10 mouse cellular contexts compared by ENCODE assay signal in the genomic region with DNA sequence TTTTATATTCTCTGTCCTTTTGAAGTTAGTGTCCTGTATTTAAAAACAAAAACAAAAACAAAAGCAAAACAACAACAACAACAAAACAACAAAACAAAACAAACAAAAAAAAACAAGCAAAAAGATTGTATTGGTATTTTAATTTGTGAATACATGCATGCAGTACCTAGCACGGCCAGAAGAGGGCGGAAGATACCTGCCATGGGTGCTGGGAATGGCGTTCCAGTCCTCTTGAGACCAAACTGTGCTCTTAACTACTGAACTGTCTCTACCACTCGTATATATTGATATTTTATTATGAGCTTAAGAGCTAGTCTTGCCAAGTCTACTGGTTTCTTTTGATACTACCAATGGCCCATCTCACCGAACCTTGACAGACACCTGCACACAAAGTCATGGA. TPM values are rescaled to one million over a fixed set of nuclear protein-coding genes. Genes with fewer than 3 reads are reported as not detected.
A peak's percentile ranks its signal among the peaks of the same experiment; 100 is the strongest.
DNase-seq lines count a peak whose midpoint lies in the region; ATAC-seq and TF ChIP-seq lines count a peak whose summit lies in the region.
"Had no signal": no experiment of that assay in that cellular context is flagged by ENCODE, and none has a peak within 500 bp of the region (broad histone marks: within the 10 kb centered on the region; RNA-seq: fewer than 3 reads in every experiment).

No protein-coding gene starts in this region.

- WGBS in kidney, postnatal 0 days: 24% methylated on average over 5 of the region's 5 CpGs
- 18% methylated on average over 5 of the region's 5 CpGs for WGBS in kidney, embryonic 14.5 days
- WGBS in heart, embryonic 11.5 days (ENCODE audit: insufficient replicate concordance): 18% methylated on average over 5 of the region's 5 CpGs

- no peaks in the 10 kb centered on the region for H3K36me3 ChIP-seq in kidney, postnatal 0 days (ENCODE audit: insufficient read depth, low read length)
- H3K36me3 ChIP-seq in kidney, embryonic 14.5 days (ENCODE audit: control insufficient read depth, insufficient read depth, low read length): no peaks in the 10 kb centered on the region
- H3K36me3 ChIP-seq in ES-E14 (ENCODE audit: control insufficient read depth, insufficient read depth, low read length, poor library complexity, severe bottlenecking): no peaks in the 10 kb centered on the region
- no peaks in the 10 kb centered on the region for H3K36me3 ChIP-seq in splenic B cell, adult 2 months (ENCODE audit: control insufficient read depth, insufficient read depth, low read length, poor library complexity, severe bottlenecking)
- H3K36me3 ChIP-seq in heart, embryonic 11.5 days (ENCODE audit: control insufficient read depth, insufficient read depth, low read length): no peaks in the 10 kb centered on the region
- H3K36me3 ChIP-seq: embryonic facial prominence, embryonic 13.5 days; liver, embryonic 13.5 days; stomach, embryonic 15.5 days had no signal

- H3K4me3 ChIP-seq in kidney, postnatal 0 days (replicated peaks; ENCODE audit: low read depth, low read length): no peak overlapping the region
- no peak overlapping the region for H3K4me3 ChIP-seq in kidney, embryonic 14.5 days (ENCODE audit: low read length)
- no peak overlapping the region for H3K4me3 ChIP-seq in ES-E14 (ENCODE audit: insufficient read depth in 1 of 2, low read depth in 1 of 2, low read length in 2 of 2, poor library complexity in 1 of 2, severe bottlenecking in 1 of 2)
- no peak overlapping the region for H3K4me3 ChIP-seq in heart, embryonic 11.5 days (ENCODE audit: low read depth, low read length)
- H3K4me3 ChIP-seq: embryonic facial prominence, embryonic 13.5 days; liver, embryonic 13.5 days; stomach, embryonic 15.5 days had no signal

- in situ Hi-C loops in ES-E14 (cut with MboI; ENCODE audit: low sequenced_read_pairs in 2 of 2, unreplicated experiment in 2 of 2): no loop called here

- no peak overlapping the region for H3K4me2 ChIP-seq in kidney, postnatal 0 days (ENCODE audit: low read length)
- H3K4me2 ChIP-seq in kidney, embryonic 14.5 days (replicated peaks; ENCODE audit: low read depth, low read length): no peak overlapping the region
- H3K4me2 ChIP-seq in heart, embryonic 11.5 days: no peak overlapping the region
- H3K4me2 ChIP-seq: embryonic facial prominence, embryonic 13.5 days; liver, embryonic 13.5 days; stomach, embryonic 15.5 days had no signal

- H3K27me3 ChIP-seq in kidney, postnatal 0 days (ENCODE audit: insufficient read depth, low read length): no peaks in the 10 kb centered on the region
- no peaks in the 10 kb centered on the region for H3K27me3 ChIP-seq in kidney, embryonic 14.5 days (ENCODE audit: control insufficient read depth, insufficient read depth, low read length)
- no peaks in the 10 kb centered on the region for H3K27me3 ChIP-seq in splenic B cell, adult 2 months (ENCODE audit: control insufficient read depth, insufficient read depth, low read length, poor library complexity, severe bottlenecking)
- H3K27me3 ChIP-seq in heart, embryonic 11.5 days (ENCODE audit: control insufficient read depth, insufficient read depth, low read length): no peaks in the 10 kb centered on the region; the same call in 1 of the 2 replicates
- H3K27me3 ChIP-seq: embryonic facial prominence, embryonic 13.5 days; stomach, embryonic 15.5 days had no signal

- peak; percentile 93 for TF ChIP-seq CTCF in kidney, postnatal 0 days (IDR thresholded peaks at IDR 0.05; ENCODE audit: low read depth)

- H3K9me3 ChIP-seq in kidney, postnatal 0 days (replicated peaks; ENCODE audit: low read length): no peaks in the 10 kb centered on the region
- H3K9me3 ChIP-seq in kidney, embryonic 14.5 days (ENCODE audit: control insufficient read depth, low read length): no peaks in the 10 kb centered on the region
- H3K9me3 ChIP-seq in ES-E14 (ENCODE audit: control insufficient read depth, insufficient read depth, low read depth, low read length): no peaks in the 10 kb centered on the region
- no peaks in the 10 kb centered on the region for H3K9me3 ChIP-seq in heart, embryonic 11.5 days (replicated peaks; ENCODE audit: control insufficient read depth, low read length)
- H3K9me3 ChIP-seq: embryonic facial prominence, embryonic 13.5 days; liver, embryonic 13.5 days; stomach, embryonic 15.5 days had no signal

- no peak overlapping the region for H3K9ac ChIP-seq in kidney, postnatal 0 days (ENCODE audit: low read depth, low read length)
- no peak overlapping the region for H3K9ac ChIP-seq in kidney, embryonic 14.5 days (ENCODE audit: low read depth, low read length)
- H3K9ac ChIP-seq in ES-E14 (ENCODE audit: insufficient read depth, low read depth, low read length, poor library complexity, severe bottlenecking): no peak overlapping the region
- H3K9ac ChIP-seq in heart, embryonic 11.5 days (ENCODE audit: low read depth, low read length): no peak overlapping the region
- H3K9ac ChIP-seq: embryonic facial prominence, embryonic 13.5 days; liver, embryonic 13.5 days; stomach, embryonic 15.5 days had no signal

- H3K27ac ChIP-seq in kidney, postnatal 0 days: no peak overlapping the region
- no peak overlapping the region for H3K27ac ChIP-seq in kidney, embryonic 14.5 days (ENCODE audit: low read depth, low read length)
- no peak overlapping the region for H3K27ac ChIP-seq in ES-E14 (ENCODE audit: insufficient read depth, low read depth, low read length, poor library complexity, severe bottlenecking)
- no peak overlapping the region for H3K27ac ChIP-seq in heart, embryonic 11.5 days (ENCODE audit: low read depth, low read length)
- H3K27ac ChIP-seq: embryonic facial prominence, embryonic 13.5 days; liver, embryonic 13.5 days; stomach, embryonic 15.5 days had no signal

- no peak for ATAC-seq in kidney, postnatal 0 days (replicated peaks; ENCODE audit: low FRiP score, low read depth)
- ATAC-seq in kidney, embryonic 14.5 days (ENCODE audit: low FRiP score, low TSS enrichment): no peak
- 0 out of 2 replicates have a peak, but pooled peaks have one; percentile 42 for ATAC-seq in erythroid progenitor cell, adult 5-6 weeks (replicated peaks; ENCODE audit: low FRiP score, poor library complexity, severe bottlenecking)
- no peak for ATAC-seq in heart, embryonic 11.5 days (replicated peaks; ENCODE audit: insufficient number of reproducible peaks, low FRiP score, low TSS enrichment)

- H3K4me1 ChIP-seq in kidney, postnatal 0 days (replicated peaks; ENCODE audit: insufficient read depth, low read length): no peaks in the 10 kb centered on the region
- no peaks in the 10 kb centered on the region for H3K4me1 ChIP-seq in kidney, embryonic 14.5 days (ENCODE audit: control insufficient read depth, insufficient read depth, low read length)
- peaks cover 0 to 8% of the 10 kb centered on the region in 2 experiments; a peak in 1 of 4 replicates for H3K4me1 ChIP-seq in ES-E14 (ENCODE audit: control insufficient read depth in 2 of 2, insufficient read depth in 2 of 2, low read length in 2 of 2, poor library complexity in 1 of 2)
- H3K4me1 ChIP-seq in heart, embryonic 11.5 days (ENCODE audit: control insufficient read depth, insufficient read depth, low read length): no peaks in the 10 kb centered on the region
- H3K4me1 ChIP-seq: embryonic facial prominence, embryonic 13.5 days; liver, embryonic 13.5 days; stomach, embryonic 15.5 days had no signal

- DNase-seq in kidney, postnatal 0 days (ENCODE audit: low spot score): peak; percentile 59
- DNase-seq in CD4-positive helper T cell, adult 2 months (ENCODE audit: low read depth, low spot score): peak; percentile 42
- no peak for DNase-seq in ES-E14 (ENCODE audit: low read depth, low spot score)
- DNase-seq in splenic B cell, adult 2 months (ENCODE audit: low read depth, low spot score): peak; percentile 68
- DNase-seq: liver, embryonic 13.5 days had no signal

TF ChIP-seq in ES-E14, 5 proteins besides CTCF, POLR2A, EP300 and RAD21:
- TF ChIP-seq ZC3H11A (IDR thresholded peaks at IDR 0.05; ENCODE audit: borderline replicate concordance, low read depth, low read length): 0 out of 2 replicates have a peak, but pooled peaks have one; percentile 3
- no peak for TF ChIP-seq MAFK (IDR thresholded peaks at IDR 0.05; ENCODE audit: insufficient read depth, low read depth, low read length)
TF ChIP-seq in ES-E14: peak in this region for 1.

RNA-seq across cellular contexts. Expression of a gene that starts 18.6 kb away (rescaled TPM):
- 4.7 and 5.0 TPM in 2 replicates for polyA plus RNA-seq in kidney, postnatal 0 days (2015; fragmentation: Nextera tagmentation; extraction: Ambion mirVana)
- 8.3 and 8.6 TPM in 2 replicates for polyA plus RNA-seq in kidney, embryonic 14.5 days (2014; fragmentation: Nextera tagmentation; extraction: Ambion mirVana)
- total RNA-seq in ES-E14 (2012; rRNA removed): 20.0 and 22.3 TPM in 2 replicates
- total RNA-seq in erythroid progenitor cell, adult 5-6 weeks (2015; ENCODE audit: low replicate concordance): 34.0 and 37.5 TPM in 2 replicates
- 33.8 and 48.0 TPM in 2 replicates for total RNA-seq in erythroid progenitor cell, adult 5-6 weeks (2017; ENCODE audit: low replicate concordance)
- 4.7 and 5.1 TPM in 2 replicates for polyA plus RNA-seq in heart, embryonic 11.5 days (2014; fragmentation: Nextera tagmentation; extraction: Ambion mirVana)

RNA-seq across cellular contexts. Expression of a gene that starts 19.5 kb away (rescaled TPM):
- 82.0 and 86.6 TPM in 2 replicates for polyA plus RNA-seq in kidney, postnatal 0 days (2015; fragmentation: Nextera tagmentation; extraction: Ambion mirVana)
- 88.5 and 142 TPM in 2 replicates for polyA plus RNA-seq in kidney, embryonic 14.5 days (2014; fragmentation: Nextera tagmentation; extraction: Ambion mirVana)
- 220 TPM in 2 replicates for total RNA-seq in ES-E14 (2012; rRNA removed)
- total RNA-seq in erythroid progenitor cell, adult 5-6 weeks (2015; ENCODE audit: low replicate concordance): 21.8 and 22.3 TPM in 2 replicates
- 28.1 and 33.8 TPM in 2 replicates for total RNA-seq in erythroid progenitor cell, adult 5-6 weeks (2017; ENCODE audit: low replicate concordance)
- 78.5 and 87.8 TPM in 2 replicates for polyA plus RNA-seq in heart, embryonic 11.5 days (2014; fragmentation: Nextera tagmentation; extraction: Ambion mirVana)

RNA-seq across cellular contexts. Expression of a gene that starts 58.2 kb away (rescaled TPM):
- 28.7 and 31.9 TPM in 2 replicates for polyA plus RNA-seq in kidney, postnatal 0 days (2015; fragmentation: Nextera tagmentation; extraction: Ambion mirVana)
- 18.1 and 24.1 TPM in 2 replicates for polyA plus RNA-seq in kidney, embryonic 14.5 days (2014; fragmentation: Nextera tagmentation; extraction: Ambion mirVana)
- 11.5 and 13.5 TPM in 2 replicates for total RNA-seq in ES-E14 (2012; rRNA removed)
- total RNA-seq in erythroid progenitor cell, adult 5-6 weeks (2015; ENCODE audit: low replicate concordance): 2.1 and 2.2 TPM in 2 replicates
- not detected in 2 replicates for total RNA-seq in erythroid progenitor cell, adult 5-6 weeks (2017; ENCODE audit: low replicate concordance)
- 6.3 and 8.3 TPM in 2 replicates for polyA plus RNA-seq in heart, embryonic 11.5 days (2014; fragmentation: Nextera tagmentation; extraction: Ambion mirVana)
